Mouse (Mus musculus) thymus, adult 2 months (tissue): ENCODE results near the gene Gpr107. TPM values are rescaled to one million over a fixed set of nuclear protein-coding genes. Genes with fewer than 3 reads are reported as not detected.

Experiments used
- DNase-seq: peaks from one replicate; pipeline ENCODE4 v3.0.0; 2021
- H3K27ac ChIP-seq: fragments of 200-500 bp; 2 replicates; pipeline ENCODE4 v1.5.1; 2012; ENCODE audit warnings: low read length, control low read depth; ENCODE audit not compliant: control insufficient read depth, insufficient read depth
- H3K27me3 ChIP-seq: fragments of 200-500 bp; 2 replicates; pipeline ENCODE4 v1.6.1; 2012; ENCODE audit warnings: mild to moderate bottlenecking, low read length, moderate library complexity, mixed read lengths; ENCODE audit not compliant: control insufficient read depth, insufficient read depth
- H3K36me3 ChIP-seq: fragments of 200-500 bp; 2 replicates; pipeline ENCODE4 v1.6.1; 2012; ENCODE audit warnings: mild to moderate bottlenecking, low read length, moderate library complexity; ENCODE audit not compliant: control insufficient read depth, insufficient read depth
- H3K4me1 ChIP-seq: fragments of 200-500 bp; replicated peaks from 2 replicates; pipeline ENCODE4 v1.6.1; 2012; ENCODE audit warnings: low read length; ENCODE audit not compliant: control insufficient read depth, insufficient read depth
- H3K4me3 ChIP-seq: fragments of 200-500 bp; 2 replicates; pipeline ENCODE4 v1.5.1; 2012; ENCODE audit warnings: mild to moderate bottlenecking, low read length, control low read depth, moderate library complexity; ENCODE audit not compliant: control insufficient read depth, insufficient read depth
- CTCF ChIP-seq: fragments of 200-500 bp; IDR thresholded peaks from 2 replicates; pipeline ENCODE4 v1.5.1; 2012; ENCODE audit warnings: mild to moderate bottlenecking, control low read depth, low read length, moderate library complexity, borderline replicate concordance; ENCODE audit not compliant: control insufficient read depth, poor library complexity, insufficient read depth; ENCODE audit errors: extremely low read depth
- POLR2A ChIP-seq: fragments of 200-500 bp; IDR thresholded peaks from 2 replicates; pipeline ENCODE4 v1.6.1; 2012; ENCODE audit warnings: mild to moderate bottlenecking, low read length, control low read depth, moderate library complexity; ENCODE audit not compliant: control insufficient read depth, poor library complexity, insufficient read depth; ENCODE audit errors: extremely low read depth
- WGBS: fragments of 180-500 bp; shearing (Covaris S2); methylation state at CpG from one replicate; pipeline ENCODE4 v1.1.7; 2018; 5-methylcytosine and 5-hydroxymethylcytosine counted together
- polyA plus RNA-seq: library from polyadenylated mRNA; depleted of rRNA; stranded (reverse); fragments of >200 nt; gene quantifications from 2 replicates; pipeline ENCODE4 v1.2.3, GENCODE M21; 2012

The Gpr107 gene
- polyA plus RNA-seq, 1 experiment: 33.2 TPM

- no peak overlapping the region for H3K27ac ChIP-seq
- WGBS: 33% methylated on average over 12 of the region's 12 CpGs
- no peak for TF ChIP-seq POLR2A
- no peak for TF ChIP-seq CTCF
Measured at GRCm38 (mm10) chr2:31139991-31140771, 11.9 kb upstream of the Gpr107 start.

GRCm38 (mm10) chr2:31140772-31141073, 11.4 kb upstream of the Gpr107 start:
- no peak for DNase-seq
- peaks cover 54% of the 10 kb centered on the region for H3K4me1 ChIP-seq
- 2% methylated on average over 10 of the region's 10 CpGs for WGBS
- no peaks in the 10 kb centered on the region for H3K36me3 ChIP-seq
- TF ChIP-seq POLR2A: no peak
- no peak for TF ChIP-seq CTCF
- H3K27me3 ChIP-seq: no peaks in the 10 kb centered on the region
- H3K4me3 ChIP-seq: peak overlapping the region; percentile 93
- no peak overlapping the region; the same call in 1 of the 2 replicates for H3K27ac ChIP-seq

More at GRCm38 (mm10) chr2:31139991-31140771, 11.9 kb upstream of the Gpr107 start:
- no peaks in the 10 kb centered on the region for H3K36me3 ChIP-seq
- peaks cover 56% of the 10 kb centered on the region for H3K4me1 ChIP-seq
- no peaks in the 10 kb centered on the region for H3K27me3 ChIP-seq
- H3K4me3 ChIP-seq: peak overlapping the region; percentile 5; the same call in 1 of the 2 replicates
- DNase-seq: no peak

GRCm38 (mm10) chr2:31141074-31141866, 10.8 kb upstream of the Gpr107 start:
- H3K4me1 ChIP-seq: peaks cover 48% of the 10 kb centered on the region
- no peaks in the 10 kb centered on the region for H3K36me3 ChIP-seq
- H3K27me3 ChIP-seq: no peaks in the 10 kb centered on the region
- peak overlapping the region; percentile 15 for H3K27ac ChIP-seq
- under 1% methylated on average over 78 of the region's 78 CpGs for WGBS
- TF ChIP-seq CTCF (no peak), POLR2A (no peak)
- DNase-seq: no peak
- peak overlapping the region; percentile 93 for H3K4me3 ChIP-seq

- H3K4me3 ChIP-seq: peak within 1 kb of the TSS; percentile 93
- peak within 1 kb of the TSS; percentile 89 for H3K27ac ChIP-seq
- H3K27me3 ChIP-seq: no peaks in the 10 kb centered on the region
- 1% methylated on average over 59 of the region's 59 CpGs for WGBS
- peak; percentile 88 for DNase-seq
- H3K4me1 ChIP-seq: peaks cover 47% of the 10 kb centered on the region
- TF ChIP-seq POLR2A: peak; percentile 99
- peak; percentile 33; the same call in 1 of the 2 replicates for TF ChIP-seq CTCF
- H3K36me3 ChIP-seq: no peaks in the 10 kb centered on the region
Measured at GRCm38 (mm10) chr2:31141867-31142454, 10.2 kb upstream of the Gpr107 start, which contains the start of gene Fnbp1. Fnbp1 (minus strand) TSS chr2:31142008.

- DNase-seq: no peak
- Histone ChIP-seq H3K36me3 (no peaks in the 10 kb centered on the region), H3K4me1 (peaks cover 42% of the 10 kb centered on the region), H3K4me3 (peak overlapping the region; percentile 93), H3K27ac (peak overlapping the region; percentile 89), H3K27me3 (no peaks in the 10 kb centered on the region)
- no peak for TF ChIP-seq POLR2A
- TF ChIP-seq CTCF: no peak
- WGBS: 33% methylated on average over 3 of the region's 3 CpGs
Measured at GRCm38 (mm10) chr2:31142505-31142904, 9.6 kb upstream of the Gpr107 start.

- TF ChIP-seq CTCF (no peak), POLR2A (peak; percentile 53; the same call in 1 of the 2 replicates)
- H3K36me3 ChIP-seq: no peaks in the 10 kb centered on the region
- WGBS: 3% methylated on average over 6 of the region's 6 CpGs
- peak overlapping the region; percentile 53 for H3K4me3 ChIP-seq
- no peaks in the 10 kb centered on the region for H3K27me3 ChIP-seq
- peak overlapping the region; percentile 88 for H3K27ac ChIP-seq
- peaks cover 38% of the 10 kb centered on the region for H3K4me1 ChIP-seq
- peak; percentile 56 for DNase-seq
Measured at GRCm38 (mm10) chr2:31143326-31143725, 8.8 kb upstream of the Gpr107 start.
